Comparison of ENCODE assay signal across 9 mouse cellular contexts in genomic region chr7:112841886-112842285, GRCm38 (mm10).
DNase-seq lines count a peak whose midpoint lies in the region; ATAC-seq and TF ChIP-seq lines count a peak whose summit lies in the region.
"Had no signal": no experiment of that assay in that cellular context is flagged by ENCODE, and none has a peak within 500 bp of the region (broad histone marks: within the 10 kb centered on the region; RNA-seq: fewer than 3 reads in every experiment).

No protein-coding gene starts in this region.

- in situ Hi-C loops in ES-E14 (cut with MboI; ENCODE audit: low sequenced_read_pairs in 2 of 2, unreplicated experiment in 2 of 2) = no loop called here

- TF ChIP-seq EP300 in stomach, postnatal 0 days (optimal IDR thresholded peaks at IDR 0.05) = no peak

- H3K36me3 ChIP-seq in heart, embryonic 10.5 days = peaks cover 20% of the 10 kb centered on the region
- H3K36me3 ChIP-seq in ES-E14 (ENCODE audit: control insufficient read depth, insufficient read depth, low read length, poor library complexity, severe bottlenecking) = no peaks in the 10 kb centered on the region; the same call in 1 of the 2 replicates
- no peaks in the 10 kb centered on the region; the same call in 1 of the 2 replicates for H3K36me3 ChIP-seq in forebrain, embryonic 14.5 days (ENCODE audit: control insufficient read depth, insufficient read depth, low read length)
- no peaks in the 10 kb centered on the region for H3K36me3 ChIP-seq in liver, embryonic 16.5 days (ENCODE audit: control insufficient read depth, insufficient read depth)
- H3K36me3 ChIP-seq in stomach, postnatal 0 days (ENCODE audit: control insufficient read depth, insufficient read depth, low read length) = no peaks in the 10 kb centered on the region

- no peak for TF ChIP-seq CTCF in stomach, postnatal 0 days (IDR thresholded peaks at IDR 0.05; ENCODE audit: low read depth)

- peak overlapping the region; percentile 45 for H3K4me2 ChIP-seq in forebrain, embryonic 14.5 days (ENCODE audit: low read length)
- H3K4me2 ChIP-seq in liver, embryonic 16.5 days (ENCODE audit: low read depth, low read length) = peak overlapping the region; percentile 17; the same call in 1 of the 2 replicates
- peak overlapping the region; percentile 38 for H3K4me2 ChIP-seq in stomach, postnatal 0 days (replicated peaks; ENCODE audit: low read depth)

- peak overlapping the region; percentile 44; the same call in 1 of the 2 replicates for H3K27ac ChIP-seq in heart, embryonic 10.5 days
- H3K27ac ChIP-seq in ES-E14 (ENCODE audit: insufficient read depth, low read depth, low read length, poor library complexity, severe bottlenecking) = peak overlapping the region; percentile 90
- H3K27ac ChIP-seq in forebrain, embryonic 14.5 days (ENCODE audit: low read depth, low read length) = peak overlapping the region; percentile 79
- H3K27ac ChIP-seq in liver, embryonic 16.5 days (ENCODE audit: low read length) = no peak overlapping the region
- no peak overlapping the region for H3K27ac ChIP-seq in stomach, postnatal 0 days (replicated peaks)

- peak; percentile 75 for ATAC-seq in forebrain, embryonic 14.5 days
- ATAC-seq in liver, embryonic 16.5 days (ENCODE audit: low read depth) = no peak
- peak; percentile 76 for ATAC-seq in stomach, postnatal 0 days (ENCODE audit: low FRiP score, low TSS enrichment)
- ATAC-seq in erythroblast, adult 5-6 weeks (replicated peaks; ENCODE audit: low FRiP score, poor library complexity, severe bottlenecking) = no peak

- DNase-seq in heart, embryonic 10.5 days (ENCODE audit: low spot score) = no peak
- no peak for DNase-seq in heart, adult 8-10 months (ENCODE audit: low spot score)
- DNase-seq in ES-E14 (ENCODE audit: low read depth, low spot score) = peak; percentile 85
- peak; percentile 91 for DNase-seq in forebrain, embryonic 14.5 days (ENCODE audit: low spot score)
- peak; percentile 65 for DNase-seq in stomach, postnatal 0 days (ENCODE audit: low spot score)
- DNase-seq in cerebellum, postnatal 36 days = no peak

- H3K4me3 ChIP-seq in heart, embryonic 10.5 days = peak overlapping the region; percentile 8; the same call in 1 of the 2 replicates
- peak overlapping the region in 1 of 2 experiments; percentile 18; a peak in 2 of 4 replicates for H3K4me3 ChIP-seq in ES-E14 (ENCODE audit: insufficient read depth in 1 of 2, low read depth in 1 of 2, low read length in 2 of 2, poor library complexity in 1 of 2, severe bottlenecking in 1 of 2)
- peak overlapping the region; percentile 13; the same call in 1 of the 2 replicates for H3K4me3 ChIP-seq in forebrain, embryonic 14.5 days (ENCODE audit: low read depth, low read length)
- no peak overlapping the region for H3K4me3 ChIP-seq in liver, embryonic 16.5 days (ENCODE audit: low read depth, low read length)
- peak overlapping the region; percentile 8 for H3K4me3 ChIP-seq in stomach, postnatal 0 days (ENCODE audit: low read depth, low read length)

- WGBS in heart, embryonic 10.5 days = 41% methylated on average over 9 of the region's 9 CpGs
- WGBS in forebrain, embryonic 14.5 days = 1% methylated on average over 9 of the region's 9 CpGs
- WGBS in liver, embryonic 16.5 days (ENCODE audit: insufficient replicate concordance) = 17% methylated on average over 9 of the region's 9 CpGs
- 19% methylated on average over 9 of the region's 9 CpGs for WGBS in stomach, postnatal 0 days

- H3K9me3 ChIP-seq in heart, embryonic 10.5 days = no peaks in the 10 kb centered on the region; the same call in 1 of the 2 replicates
- no peaks in the 10 kb centered on the region for H3K9me3 ChIP-seq in ES-E14 (ENCODE audit: control insufficient read depth, insufficient read depth, low read depth, low read length)
- H3K9me3 ChIP-seq in forebrain, embryonic 14.5 days (replicated peaks; ENCODE audit: control insufficient read depth, low read length) = peaks cover 3% of the 10 kb centered on the region; the same call in 1 of the 2 replicates
- no peaks in the 10 kb centered on the region; the same call in 1 of the 2 replicates for H3K9me3 ChIP-seq in liver, embryonic 16.5 days (replicated peaks; ENCODE audit: control insufficient read depth, low read length)
- H3K9me3 ChIP-seq in stomach, postnatal 0 days (ENCODE audit: control insufficient read depth, low read length) = no peaks in the 10 kb centered on the region

- peaks cover 25% of the 10 kb centered on the region for H3K4me1 ChIP-seq in heart, embryonic 10.5 days
- peaks cover 7 to 16% of the 10 kb centered on the region in 2 experiments for H3K4me1 ChIP-seq in ES-E14 (ENCODE audit: control insufficient read depth in 2 of 2, insufficient read depth in 2 of 2, low read length in 2 of 2, poor library complexity in 1 of 2)
- H3K4me1 ChIP-seq in forebrain, embryonic 14.5 days (ENCODE audit: control insufficient read depth, insufficient read depth, low read length) = peaks cover 29% of the 10 kb centered on the region
- no peaks in the 10 kb centered on the region for H3K4me1 ChIP-seq in liver, embryonic 16.5 days (ENCODE audit: control insufficient read depth, low read depth, low read length)
- H3K4me1 ChIP-seq in stomach, postnatal 0 days (replicated peaks; ENCODE audit: control insufficient read depth, insufficient read depth) = no peaks in the 10 kb centered on the region

- H3K27me3 ChIP-seq in heart, embryonic 10.5 days (ENCODE audit: insufficient read depth, poor library complexity, severe bottlenecking) = no peaks in the 10 kb centered on the region
- H3K27me3 ChIP-seq in forebrain, embryonic 14.5 days (replicated peaks; ENCODE audit: control insufficient read depth, insufficient read depth, low read length) = no peaks in the 10 kb centered on the region
- no peaks in the 10 kb centered on the region; the same call in 1 of the 2 replicates for H3K27me3 ChIP-seq in liver, embryonic 16.5 days (ENCODE audit: control insufficient read depth, insufficient read depth, low read depth, low read length)
- no peaks in the 10 kb centered on the region for H3K27me3 ChIP-seq in stomach, postnatal 0 days (ENCODE audit: control insufficient read depth, insufficient read depth, low read length)
- H3K27me3 ChIP-seq: CH12.LX had no signal

- no peak overlapping the region for H3K9ac ChIP-seq in ES-E14 (ENCODE audit: insufficient read depth, low read depth, low read length, poor library complexity, severe bottlenecking)
- 0 out of 2 replicates have a peak overlapping the region, but pooled peaks have one; percentile 29 for H3K9ac ChIP-seq in forebrain, embryonic 14.5 days (ENCODE audit: low read length)
- H3K9ac ChIP-seq in liver, embryonic 16.5 days (ENCODE audit: low read depth, low read length) = no peak overlapping the region
- no peak overlapping the region for H3K9ac ChIP-seq in stomach, postnatal 0 days (ENCODE audit: low read length)

TF ChIP-seq in ES-E14, 5 proteins besides CTCF, POLR2A, EP300 and RAD21:
- TF ChIP-seq CHD2 (IDR thresholded peaks at IDR 0.05; ENCODE audit: low read depth, low read length) (peak; percentile 71), HCFC1 (IDR thresholded peaks at IDR 0.05; ENCODE audit: borderline replicate concordance, insufficient read depth, low read length) (no peak)

Comparison
In these comparisons a context has a peak if more than half of its experiments do, and no peak if none do; other contexts are left out.
1. DNase-seq: peak in ES-E14 (single experiment), forebrain, embryonic 14.5 days (single experiment) and stomach, postnatal 0 days (single experiment); none in heart, embryonic 10.5 days (single experiment), heart, adult 8-10 months (single experiment) and cerebellum, postnatal 36 days (0 of 2).
2. H3K27ac ChIP-seq: peak in heart, embryonic 10.5 days (single experiment), ES-E14 (single experiment) and forebrain, embryonic 14.5 days (single experiment); none in liver, embryonic 16.5 days (single experiment) and stomach, postnatal 0 days (single experiment).
3. ATAC-seq: peak in forebrain, embryonic 14.5 days (single experiment) and stomach, postnatal 0 days (single experiment); none in liver, embryonic 16.5 days (single experiment) and erythroblast, adult 5-6 weeks (single experiment).
4. Peak in every context shown above with its lines, with median percentiles within 50 percentile points of each other: H3K4me2 ChIP-seq.